Mouse (Mus musculus): ENCODE measurements around the gene Ddah2. TPM values are rescaled to one million over a fixed set of nuclear protein-coding genes. Genes with fewer than 3 reads are reported as not detected.

Gene Ddah2
- polyA plus RNA-seq (2014; fragmentation: Nextera tagmentation; extraction: Ambion mirVana), result 553 and 582 TPM in 2 replicates

DNA sequence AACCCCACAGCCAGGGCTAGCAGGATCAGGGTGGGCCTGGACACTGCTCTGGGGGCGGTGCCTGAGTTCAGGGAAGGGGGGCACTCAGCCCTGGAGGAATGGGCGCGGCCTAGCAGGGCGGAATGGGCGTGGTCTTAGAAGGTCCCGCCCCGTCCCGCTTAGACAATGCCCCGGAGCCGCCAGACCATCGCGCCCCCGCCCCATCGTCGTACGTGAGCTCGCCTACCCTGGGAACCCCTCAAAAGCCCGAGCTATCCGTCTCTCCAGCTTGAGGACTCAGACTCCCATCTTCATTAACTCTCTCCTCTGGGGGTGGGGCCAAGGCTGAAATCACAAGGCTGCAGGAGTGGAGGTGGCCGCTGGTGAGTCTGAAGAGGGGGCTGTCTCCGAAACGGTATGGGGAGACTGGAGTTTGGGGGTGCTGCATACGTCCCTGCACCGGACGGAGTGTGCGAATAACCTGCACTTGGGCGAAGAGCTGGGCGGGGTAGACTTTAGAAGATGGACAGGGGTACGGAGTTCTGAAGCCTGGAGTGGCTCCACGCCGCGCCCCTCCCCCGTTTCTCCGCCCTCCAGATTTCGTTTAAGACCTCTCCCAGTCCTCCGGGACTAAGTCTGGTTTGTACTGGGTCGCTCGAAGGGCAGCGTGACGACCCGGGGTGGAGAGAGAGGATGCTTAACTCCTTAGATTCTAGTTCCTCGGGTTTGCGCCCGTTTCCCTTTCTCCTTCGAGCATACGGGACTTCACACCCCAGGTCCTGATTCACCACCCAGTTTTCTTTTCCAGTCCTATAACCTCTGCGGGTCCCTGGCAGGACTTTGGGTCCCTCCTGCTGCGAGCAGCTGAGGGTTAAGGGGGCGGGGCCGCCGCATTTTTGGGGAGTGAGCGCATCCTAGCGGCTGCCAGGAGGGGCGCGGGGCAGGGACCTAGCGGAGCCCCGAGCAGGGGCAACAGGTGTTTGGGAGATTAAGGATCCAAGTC is at the start of gene Ddah2:
Ddah2 (plus strand) TSS at position 125 of the 982 bp plus-strand sequence.
- peak; percentile 90 for ATAC-seq (ENCODE audit: insufficient number of reproducible peaks, low FRiP score, low TSS enrichment, low read depth)
- Histone ChIP-seq H3K36me3 (ENCODE audit: control insufficient read depth, insufficient read depth, low read length) (peaks cover 18% of the 10 kb centered on the region), H3K4me3 (ENCODE audit: low read depth, low read length) (peak within 1 kb of the TSS; percentile 62), H3K9me3 (ENCODE audit: control insufficient read depth, low read length) (no peaks in the 10 kb centered on the region), H3K4me2 (ENCODE audit: low read depth, severe bottlenecking) (peak within 1 kb of the TSS; percentile 95), H3K4me1 (ENCODE audit: control insufficient read depth, insufficient read depth, low read length) (peaks cover 7% of the 10 kb centered on the region), H3K9ac (ENCODE audit: low read length) (peak within 1 kb of the TSS; percentile 90), H3K27me3 (ENCODE audit: control insufficient read depth, insufficient read depth, low read length) (no peaks in the 10 kb centered on the region; the same call in 1 of the 2 replicates), H3K27ac (replicated peaks; ENCODE audit: low read depth, low read length) (peak within 1 kb of the TSS; percentile 82)
- under 1% methylated on average over 57 of the region's 57 CpGs for WGBS
- peak; percentile 96 for DNase-seq (ENCODE audit: low spot score)

DNA sequence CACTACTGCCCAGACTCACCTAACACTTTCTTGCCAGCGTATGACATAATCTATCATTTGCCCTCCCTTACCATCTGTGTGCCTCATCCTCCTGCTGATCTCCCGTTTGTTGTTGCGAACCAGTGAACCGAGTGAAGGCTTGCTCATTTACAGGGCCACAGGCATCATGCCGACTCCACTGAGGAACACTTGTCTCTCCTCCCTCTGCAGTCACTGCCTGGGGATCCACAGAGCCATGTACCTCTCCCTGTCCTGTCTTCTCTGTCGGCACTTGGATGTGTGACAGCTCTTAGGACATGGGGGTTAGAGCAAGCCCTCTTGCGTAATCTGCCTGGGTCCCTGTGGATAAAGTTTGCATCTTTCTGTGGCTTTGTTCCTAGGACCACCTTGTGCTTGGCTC is 49.2 kb upstream of the Ddah2 start:
- no peak overlapping the region for H3K27ac ChIP-seq (replicated peaks; ENCODE audit: low read depth, low read length)
- H3K9me3 ChIP-seq (ENCODE audit: control insufficient read depth, low read length), result no peaks in the 10 kb centered on the region
- WGBS, result 94% methylated on average over 7 of the region's 7 CpGs
- no peak for DNase-seq (ENCODE audit: low spot score)
- H3K9ac ChIP-seq (ENCODE audit: low read length), result no peak overlapping the region
- peaks cover 68% of the 10 kb centered on the region for H3K36me3 ChIP-seq (ENCODE audit: control insufficient read depth, insufficient read depth, low read length)
- H3K4me3 ChIP-seq (ENCODE audit: low read depth, low read length), result no peak overlapping the region
- no peak overlapping the region for H3K4me2 ChIP-seq (ENCODE audit: low read depth, severe bottlenecking)
- no peaks in the 10 kb centered on the region for H3K4me1 ChIP-seq (ENCODE audit: control insufficient read depth, insufficient read depth, low read length)
- no peak for ATAC-seq (ENCODE audit: insufficient number of reproducible peaks, low FRiP score, low TSS enrichment, low read depth)
- H3K27me3 ChIP-seq (ENCODE audit: control insufficient read depth, insufficient read depth, low read length), result no peaks in the 10 kb centered on the region

DNA sequence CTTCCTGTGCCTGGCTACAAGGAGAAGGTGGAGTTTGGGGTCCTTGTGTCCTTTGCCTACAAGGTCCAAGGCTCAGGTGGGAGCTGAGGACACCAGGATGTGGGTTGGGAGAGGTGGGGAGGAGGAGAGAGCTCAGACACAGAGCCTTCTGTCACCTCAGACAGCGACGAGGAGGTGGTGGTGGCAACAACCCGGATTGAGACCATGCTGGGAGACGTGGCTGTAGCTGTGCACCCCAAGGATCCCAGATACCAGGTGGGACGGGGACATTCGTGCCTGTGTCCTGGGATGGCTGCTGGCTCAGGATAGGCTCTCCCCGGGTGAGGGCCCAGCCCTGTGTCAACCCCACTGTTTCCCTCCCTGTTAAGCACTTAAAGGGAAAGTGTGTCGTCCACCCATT is 47.4 kb upstream of the Ddah2 start:
- WGBS, result 92% methylated on average over 8 of the region's 8 CpGs
- Histone ChIP-seq H3K9ac (ENCODE audit: low read length) (no peak overlapping the region), H3K4me1 (ENCODE audit: control insufficient read depth, insufficient read depth, low read length) (no peaks in the 10 kb centered on the region), H3K36me3 (ENCODE audit: control insufficient read depth, insufficient read depth, low read length) (peaks cover 76% of the 10 kb centered on the region), H3K4me2 (ENCODE audit: low read depth, severe bottlenecking) (no peak overlapping the region), H3K27me3 (ENCODE audit: control insufficient read depth, insufficient read depth, low read length) (no peaks in the 10 kb centered on the region), H3K4me3 (ENCODE audit: low read depth, low read length) (no peak overlapping the region), H3K27ac (replicated peaks; ENCODE audit: low read depth, low read length) (no peak overlapping the region), H3K9me3 (ENCODE audit: control insufficient read depth, low read length) (no peaks in the 10 kb centered on the region)
- no peak for ATAC-seq (ENCODE audit: insufficient number of reproducible peaks, low FRiP score, low TSS enrichment, low read depth)
- no peak for DNase-seq (ENCODE audit: low spot score)

- WGBS, result 85% methylated on average over 13 of the region's 13 CpGs
- H3K4me2 ChIP-seq (ENCODE audit: low read depth, severe bottlenecking), result no peak overlapping the region
- no peak overlapping the region for H3K27ac ChIP-seq (replicated peaks; ENCODE audit: low read depth, low read length)
- no peak for ATAC-seq (ENCODE audit: insufficient number of reproducible peaks, low FRiP score, low TSS enrichment, low read depth)
- peaks cover 73% of the 10 kb centered on the region for H3K36me3 ChIP-seq (ENCODE audit: control insufficient read depth, insufficient read depth, low read length)
- H3K27me3 ChIP-seq (ENCODE audit: control insufficient read depth, insufficient read depth, low read length), result no peaks in the 10 kb centered on the region
- no peak overlapping the region for H3K4me3 ChIP-seq (ENCODE audit: low read depth, low read length)
- H3K4me1 ChIP-seq (ENCODE audit: control insufficient read depth, insufficient read depth, low read length), result no peaks in the 10 kb centered on the region
- DNase-seq (ENCODE audit: low spot score), result no peak
- H3K9ac ChIP-seq (ENCODE audit: low read length), result no peak overlapping the region
- no peaks in the 10 kb centered on the region for H3K9me3 ChIP-seq (ENCODE audit: control insufficient read depth, low read length)
These were observed 46.4 kb upstream of the Ddah2 start for GRCm38 (mm10) chr17:35012430-35012829.

DNA sequence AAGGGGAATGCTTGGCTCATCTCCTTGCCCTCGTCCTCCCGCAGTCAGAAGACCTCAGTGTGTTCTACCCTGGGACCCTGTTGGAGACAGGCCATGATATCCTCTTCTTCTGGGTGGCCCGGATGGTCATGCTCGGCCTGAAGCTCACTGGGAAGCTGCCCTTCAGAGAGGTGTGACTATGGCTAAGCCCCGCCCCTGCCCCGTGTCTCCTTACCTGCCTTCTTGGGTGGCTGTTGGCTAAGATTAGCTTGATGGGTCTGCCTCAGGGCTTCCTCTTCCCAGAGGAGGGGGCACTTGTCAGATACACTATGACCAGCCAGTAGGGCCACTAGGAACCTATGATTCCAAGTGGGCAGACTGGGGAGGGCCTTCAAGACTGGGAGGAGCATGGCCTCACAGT is 45.6 kb upstream of the Ddah2 start:
- Histone ChIP-seq H3K4me3 (ENCODE audit: low read depth, low read length) (no peak overlapping the region), H3K4me1 (ENCODE audit: control insufficient read depth, insufficient read depth, low read length) (no peaks in the 10 kb centered on the region), H3K36me3 (ENCODE audit: control insufficient read depth, insufficient read depth, low read length) (peaks cover 69% of the 10 kb centered on the region), H3K9me3 (ENCODE audit: control insufficient read depth, low read length) (no peaks in the 10 kb centered on the region), H3K4me2 (ENCODE audit: low read depth, severe bottlenecking) (no peak overlapping the region), H3K27ac (replicated peaks; ENCODE audit: low read depth, low read length) (no peak overlapping the region), H3K9ac (ENCODE audit: low read length) (no peak overlapping the region), H3K27me3 (ENCODE audit: control insufficient read depth, insufficient read depth, low read length) (no peaks in the 10 kb centered on the region)
- WGBS, result 85% methylated on average over 6 of the region's 6 CpGs
- DNase-seq (ENCODE audit: low spot score) (no peak), ATAC-seq (ENCODE audit: insufficient number of reproducible peaks, low FRiP score, low TSS enrichment, low read depth) (no peak)

DNA sequence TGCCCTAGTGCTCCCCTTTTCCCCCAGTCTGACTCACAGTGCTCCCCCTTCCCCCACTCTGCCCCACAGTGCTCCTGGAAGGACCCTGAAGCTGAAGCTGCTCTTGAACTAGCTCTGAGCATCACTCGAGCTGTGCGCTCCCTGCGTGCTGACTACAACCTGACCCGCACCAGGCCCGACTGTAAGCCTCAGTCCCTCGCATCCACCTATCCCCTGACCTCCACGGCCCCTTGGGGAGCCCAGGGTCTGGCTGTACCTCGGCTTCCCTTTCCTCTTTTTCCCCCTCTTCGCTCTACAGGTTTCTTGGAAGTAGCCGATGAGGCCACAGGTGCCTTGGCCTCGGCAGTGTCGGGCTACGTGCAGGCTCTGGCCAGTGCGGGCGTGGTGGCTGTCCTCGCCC is 43.5 kb upstream of the Ddah2 start:
- no peak for DNase-seq (ENCODE audit: low spot score)
- no peaks in the 10 kb centered on the region for H3K4me1 ChIP-seq (ENCODE audit: control insufficient read depth, insufficient read depth, low read length)
- no peak for ATAC-seq (ENCODE audit: insufficient number of reproducible peaks, low FRiP score, low TSS enrichment, low read depth)
- no peak overlapping the region for H3K9ac ChIP-seq (ENCODE audit: low read length)
- no peak overlapping the region for H3K4me2 ChIP-seq (ENCODE audit: low read depth, severe bottlenecking)
- H3K9me3 ChIP-seq (ENCODE audit: control insufficient read depth, low read length), result no peaks in the 10 kb centered on the region
- WGBS, result 92% methylated on average over 16 of the region's 16 CpGs
- H3K4me3 ChIP-seq (ENCODE audit: low read depth, low read length), result no peak overlapping the region
- no peaks in the 10 kb centered on the region for H3K27me3 ChIP-seq (ENCODE audit: control insufficient read depth, insufficient read depth, low read length)
- peaks cover 60% of the 10 kb centered on the region for H3K36me3 ChIP-seq (ENCODE audit: control insufficient read depth, insufficient read depth, low read length)
- no peak overlapping the region for H3K27ac ChIP-seq (replicated peaks; ENCODE audit: low read depth, low read length)

DNA sequence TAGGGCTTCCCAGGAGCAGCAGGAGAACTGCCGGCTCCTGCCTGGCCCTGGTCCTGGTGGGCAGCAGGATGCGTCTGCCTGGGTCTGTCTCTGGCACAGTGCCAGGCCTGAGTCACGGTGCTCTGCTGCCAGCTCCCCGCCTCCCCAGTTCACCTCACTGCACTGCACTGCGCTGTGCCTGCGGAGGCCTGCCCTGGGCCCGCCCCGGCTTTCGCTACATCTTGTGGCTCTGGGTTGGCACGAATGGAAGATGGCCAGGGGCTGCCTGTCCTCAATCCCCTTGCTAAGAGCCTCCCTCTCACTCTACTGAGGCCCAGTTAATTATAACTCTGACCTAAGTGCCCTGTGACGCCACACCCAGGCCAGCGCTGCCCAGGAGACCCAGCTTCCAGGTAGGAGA is 42.5 kb upstream of the Ddah2 start, which contains the start of gene Vwa7:
Vwa7 (plus strand) TSS at position 204 of the 400 bp plus-strand sequence.
- ATAC-seq (ENCODE audit: insufficient number of reproducible peaks, low FRiP score, low TSS enrichment, low read depth) (no peak), DNase-seq (ENCODE audit: low spot score) (no peak)
- Histone ChIP-seq H3K4me3 (ENCODE audit: low read depth, low read length) (no peak within 1 kb of the TSS), H3K27ac (replicated peaks; ENCODE audit: low read depth, low read length) (no peak within 1 kb of the TSS), H3K4me2 (ENCODE audit: low read depth, severe bottlenecking) (no peak within 1 kb of the TSS), H3K9ac (ENCODE audit: low read length) (no peak within 1 kb of the TSS), H3K36me3 (ENCODE audit: control insufficient read depth, insufficient read depth, low read length) (peaks cover 50% of the 10 kb centered on the region), H3K27me3 (ENCODE audit: control insufficient read depth, insufficient read depth, low read length) (no peaks in the 10 kb centered on the region), H3K4me1 (ENCODE audit: control insufficient read depth, insufficient read depth, low read length) (0 out of 2 replicates have a peak, but pooled peaks cover 1% of the 10 kb centered on the region), H3K9me3 (ENCODE audit: control insufficient read depth, low read length) (no peaks in the 10 kb centered on the region)
- 84% methylated on average over 12 of the region's 12 CpGs for WGBS

DNA sequence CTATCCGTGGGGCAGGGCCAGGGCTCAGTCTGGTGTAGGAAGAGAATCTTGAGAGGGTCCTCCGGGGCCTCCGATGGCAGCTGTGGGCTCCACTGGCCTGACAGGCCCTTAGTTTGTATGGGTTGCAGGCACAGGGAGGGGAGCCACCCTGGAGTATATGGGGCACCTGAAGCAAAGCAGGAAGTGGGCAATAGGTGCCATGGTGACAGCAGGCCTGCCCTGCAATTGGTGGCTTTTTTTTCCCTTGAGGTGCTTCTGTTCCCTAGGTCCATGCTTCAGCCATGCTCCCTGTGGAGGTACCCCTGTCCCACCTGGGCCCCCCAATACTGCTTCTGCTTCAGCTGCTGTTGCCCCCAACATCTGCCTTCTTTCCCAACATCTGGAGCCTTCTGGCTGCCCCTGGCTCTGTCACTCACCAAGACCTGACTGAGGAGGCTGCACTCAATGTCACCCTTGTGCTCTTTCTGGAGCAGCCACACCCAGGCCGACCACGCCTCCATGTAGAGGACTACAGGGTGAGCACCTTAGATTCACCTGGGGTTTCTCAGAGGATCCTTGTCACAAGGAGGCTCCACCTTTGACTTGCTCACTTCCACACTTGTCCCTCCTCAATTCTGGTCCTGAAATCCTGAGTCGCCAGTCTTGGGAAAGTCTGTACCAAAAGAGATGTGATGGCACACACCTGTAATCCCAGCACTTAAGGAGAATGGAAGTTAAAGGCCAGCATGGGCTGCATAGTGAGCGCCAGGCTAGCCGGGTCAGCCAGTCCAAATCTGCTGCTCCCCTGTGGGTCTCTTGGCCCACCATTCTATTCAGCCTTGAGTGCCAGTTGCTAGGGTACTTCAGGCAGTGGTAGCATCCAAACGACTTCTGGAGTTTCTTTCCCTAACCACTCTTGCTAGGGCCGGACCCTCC is 41.8 kb upstream of the Ddah2 start:
- H3K9me3 ChIP-seq (ENCODE audit: control insufficient read depth, low read length), result no peaks in the 10 kb centered on the region
- H3K4me3 ChIP-seq (ENCODE audit: low read depth, low read length), result no peak overlapping the region
- H3K4me1 ChIP-seq (ENCODE audit: control insufficient read depth, insufficient read depth, low read length), result 0 out of 2 replicates have a peak, but pooled peaks cover 2% of the 10 kb centered on the region
- no peak for DNase-seq (ENCODE audit: low spot score)
- H3K27ac ChIP-seq (replicated peaks; ENCODE audit: low read depth, low read length), result no peak overlapping the region
- no peak overlapping the region for H3K4me2 ChIP-seq (ENCODE audit: low read depth, severe bottlenecking)
- peaks cover 45% of the 10 kb centered on the region for H3K36me3 ChIP-seq (ENCODE audit: control insufficient read depth, insufficient read depth, low read length)
- ATAC-seq (ENCODE audit: insufficient number of reproducible peaks, low FRiP score, low TSS enrichment, low read depth), result no peak
- no peak overlapping the region for H3K9ac ChIP-seq (ENCODE audit: low read length)
- no peaks in the 10 kb centered on the region for H3K27me3 ChIP-seq (ENCODE audit: control insufficient read depth, insufficient read depth, low read length)
- 80% methylated on average over 10 of the region's 10 CpGs for WGBS
